Mouse (Mus musculus) lung, postnatal 4 days (tissue): ENCODE results near the gene Csnk2a2.
A peak's percentile ranks its signal among the peaks of the same experiment; 100 is the strongest.

Experiments used
- DNase-seq, 2 experiments: peaks; one replicate each; pipeline ENCODE4 v3.0.0; 2021

Csnk2a2 gene

GRCm38 (mm10) chr8:95411309-95411972, 78.4 kb downstream of the Csnk2a2 start:
- peak; percentile 63 to 76 for DNase-seq

- DNase-seq, result peak; percentile 71 to 89
Observed at GRCm38 (mm10) chr8:95409518-95409917, 80.3 kb downstream of the Csnk2a2 start.

GRCm38 (mm10) chr8:95401091-95401490, 88.7 kb downstream of the Csnk2a2 start:
- DNase-seq, result no peak

DNA sequence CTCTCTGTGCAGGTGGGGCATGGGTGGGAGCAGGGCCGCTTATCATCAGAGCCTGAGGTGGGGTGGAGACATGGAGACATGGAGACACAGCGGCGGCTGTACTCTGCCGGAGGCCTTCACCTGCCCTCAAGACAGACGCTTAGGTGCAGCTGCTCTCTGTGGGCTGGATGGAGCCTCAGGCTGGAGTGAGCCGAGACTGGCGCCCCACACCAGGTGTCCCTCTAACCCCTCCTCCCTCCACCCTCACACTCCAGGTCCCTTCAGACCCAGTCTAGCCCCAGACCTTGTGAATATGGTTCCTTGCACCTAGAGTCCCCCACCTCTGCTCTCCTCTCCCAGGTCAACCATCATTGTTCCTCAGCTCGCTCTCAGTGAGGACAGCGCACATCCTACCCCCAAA, 90.7 kb downstream of the Csnk2a2 start:
- no peak for DNase-seq

GRCm38 (mm10) chr8:95397201-95397600, 92.6 kb downstream of the Csnk2a2 start:
- DNase-seq, result no peak

DNA sequence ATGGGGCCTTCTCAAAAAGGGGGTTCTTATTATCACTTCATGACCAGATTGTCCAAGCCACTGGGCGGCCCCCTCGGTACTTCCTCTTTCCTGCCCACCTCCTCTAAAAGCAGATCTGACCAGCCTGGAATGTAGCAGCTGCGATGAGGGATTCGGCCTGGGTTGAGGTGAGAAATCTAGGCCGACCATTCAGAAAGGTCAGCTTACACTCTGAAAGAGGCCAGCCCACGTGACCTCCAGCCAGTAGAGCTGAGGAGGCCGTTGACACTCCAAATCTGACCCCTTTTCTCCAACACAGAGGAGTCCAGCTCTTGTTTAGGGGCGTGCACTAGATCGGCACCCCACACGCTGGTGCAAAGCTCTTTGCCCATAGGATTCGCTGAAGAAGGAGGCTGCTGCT, 93.1 kb downstream of the Csnk2a2 start:
- no peak for DNase-seq
